Mouse (Mus musculus): Measurements from ENCODE around the gene Wdr53.
"Not testable (repeated sequence)": the region's sequence is repeated elsewhere in the genome, so short reads cannot be mapped to it uniquely, and the experiment has no call there.

Wdr53 gene

DNA sequence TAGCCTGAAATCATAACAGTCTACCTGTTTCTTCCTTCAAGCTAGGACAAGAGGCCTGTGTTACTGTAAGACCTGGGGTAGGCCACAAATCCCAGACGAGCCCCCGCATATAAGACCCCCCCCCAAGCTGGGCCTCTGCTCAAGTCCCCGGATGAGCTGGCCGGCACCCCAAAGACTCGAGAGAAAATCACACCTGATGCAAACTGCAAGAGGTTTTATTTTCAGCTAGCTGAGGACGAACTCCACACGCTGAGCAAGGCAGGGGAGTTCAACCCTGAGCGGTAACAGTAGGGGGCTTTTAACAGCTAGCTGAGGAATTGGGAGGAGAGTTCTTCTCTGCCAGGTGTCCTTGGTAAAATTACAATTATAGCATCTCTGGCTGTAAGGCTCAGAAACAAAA is 33.2 kb downstream of the Wdr53 start:
- no peak for DNase-seq

DNA sequence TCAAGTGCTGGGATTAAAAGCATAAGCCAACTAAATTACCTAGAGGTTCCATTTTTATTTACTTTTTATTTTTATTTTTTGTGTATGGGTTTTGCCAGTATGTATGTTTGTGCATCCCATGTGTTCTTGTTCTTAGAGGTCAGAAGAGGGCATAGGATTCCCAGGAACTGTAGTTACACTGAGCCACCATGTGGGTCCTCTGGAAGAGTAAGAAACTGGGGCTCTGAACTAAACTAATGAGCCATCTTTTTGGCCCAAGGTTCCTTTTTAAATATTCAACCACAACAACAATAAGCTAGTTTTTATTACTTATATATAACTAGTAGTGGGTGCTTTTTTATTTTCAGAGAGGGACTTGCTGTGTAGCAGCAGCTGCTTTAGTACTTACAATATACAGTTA is 35.6 kb downstream of the Wdr53 start:
- DNase-seq: no peak

DNA sequence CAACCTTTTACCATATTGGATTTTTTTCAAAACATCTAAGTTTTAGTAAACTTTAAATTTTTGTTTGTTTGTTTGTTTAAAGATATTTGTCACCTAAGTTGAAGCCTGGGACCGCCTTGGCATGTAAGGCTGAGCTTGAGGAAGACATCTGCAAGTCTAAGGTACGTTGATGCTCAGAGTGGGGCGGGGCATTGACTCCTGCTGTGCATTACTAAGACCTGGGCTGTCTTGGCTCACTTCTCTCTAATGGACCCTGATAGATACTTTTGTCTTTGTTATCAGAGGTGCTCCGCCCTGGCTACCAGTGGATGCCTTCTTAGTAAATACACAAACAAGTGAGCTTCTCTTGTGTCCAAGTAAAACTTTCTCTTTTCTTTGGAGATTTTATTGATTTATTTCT is 44.8 kb downstream of the Wdr53 start:
- no peak for DNase-seq

DNA sequence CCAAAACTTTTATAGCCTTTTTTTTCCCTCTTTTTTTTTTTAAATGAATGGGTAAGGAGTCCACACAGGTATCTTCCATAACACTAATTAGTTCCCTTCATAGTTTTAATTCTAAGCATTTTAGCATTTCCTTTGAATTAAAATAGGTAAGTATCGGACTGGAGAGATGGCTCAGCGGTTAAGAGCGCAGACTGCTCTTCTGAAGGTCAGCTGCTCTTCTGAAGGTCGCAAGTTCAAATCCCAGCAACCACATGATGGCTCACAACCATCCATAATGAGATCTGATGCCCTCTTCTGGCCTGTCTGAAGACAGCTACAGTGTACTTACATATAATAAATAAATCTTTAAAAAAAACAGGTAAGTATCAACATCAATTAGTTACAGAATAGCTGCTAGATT is 52.6 kb downstream of the Wdr53 start:
- DNase-seq: not testable (repeated sequence)

DNA sequence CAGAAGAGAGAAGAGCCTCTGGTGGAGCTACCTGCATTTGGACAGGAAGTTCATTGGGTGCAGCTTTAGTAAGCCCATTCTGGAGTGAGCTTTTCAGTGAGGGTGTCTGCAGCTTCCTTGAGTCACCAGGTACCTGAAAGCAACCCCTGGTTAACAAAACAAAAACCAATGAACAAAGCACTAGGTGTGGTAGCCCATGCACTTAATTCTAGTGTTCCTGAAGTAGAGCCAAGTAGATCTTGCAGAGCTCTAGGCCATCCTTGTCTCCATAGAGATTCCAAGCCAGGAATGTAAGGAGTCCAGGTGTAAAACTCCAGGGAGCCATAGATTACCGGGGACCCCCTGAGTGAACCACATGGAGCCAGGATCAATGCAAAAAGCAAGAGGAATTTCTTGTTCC is 56.0 kb downstream of the Wdr53 start:
- DNase-seq: no peak

DNA sequence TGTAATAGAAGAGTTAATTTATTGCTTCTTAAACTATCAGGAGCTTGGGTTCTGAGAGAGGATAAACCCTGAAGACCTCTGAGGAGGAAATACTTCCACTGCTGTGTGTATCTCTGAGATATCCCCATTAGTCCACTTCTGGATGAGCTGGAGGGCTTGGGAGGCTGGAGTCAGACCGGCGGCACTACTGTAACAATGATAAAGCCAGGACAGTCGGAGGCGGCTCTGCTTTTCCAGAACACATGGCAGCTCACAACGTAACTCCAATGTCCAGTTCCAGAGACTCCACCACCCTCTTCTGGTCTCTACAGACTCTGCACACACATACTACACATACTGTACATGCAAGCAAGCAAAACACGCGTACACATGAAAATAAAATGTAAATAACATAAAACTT is 56.9 kb downstream of the Wdr53 start:
- no peak for DNase-seq
